Mouse (Mus musculus): ENCODE results near the gene Stx19. TPM values are rescaled to one million over a fixed set of nuclear protein-coding genes. Genes with fewer than 3 reads are reported as not detected.

Gene Stx19
- polyA plus RNA-seq, 1 experiment from 2014 or later, result 0.29 TPM

DNA sequence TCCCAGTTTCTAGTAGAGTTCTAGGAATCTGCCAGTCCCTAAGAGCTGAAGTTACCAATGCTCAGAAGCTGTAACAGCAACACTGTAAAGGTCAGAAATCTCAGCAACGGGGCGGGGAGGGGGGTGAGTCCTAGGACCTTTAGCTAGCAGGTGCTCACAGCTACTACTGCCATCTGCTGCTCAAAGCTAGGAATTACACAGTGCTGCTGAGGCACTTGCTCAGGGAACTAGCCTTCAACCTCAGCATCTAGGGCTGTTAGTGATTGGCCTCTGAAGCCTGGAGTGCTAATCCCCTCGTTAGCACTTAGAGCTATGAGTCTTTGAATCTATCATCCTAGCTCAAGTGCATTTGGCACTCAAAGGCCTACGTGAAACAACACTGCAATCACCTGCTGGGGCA, 18.0 kb downstream of the Stx19 start:
- ATAC-seq (replicated peaks; ENCODE audit: low FRiP score), result 0 out of 2 replicates have a peak, but pooled peaks have one; percentile 65
- Histone ChIP-seq H3K9me3 (ENCODE audit: control insufficient read depth, low read length) (no peaks in the 10 kb centered on the region), H3K27me3 (ENCODE audit: control insufficient read depth, insufficient read depth, low read length) (no peaks in the 10 kb centered on the region), H3K27ac (ENCODE audit: low read depth, low read length) (no peak overlapping the region), H3K4me2 (ENCODE audit: low read depth, low read length, severe bottlenecking) (no peak overlapping the region), H3K4me3 (ENCODE audit: low read depth, low read length) (no peak overlapping the region), H3K9ac (ENCODE audit: low read length) (no peak overlapping the region), H3K36me3 (ENCODE audit: control insufficient read depth, insufficient read depth, low read length) (no peaks in the 10 kb centered on the region), H3K4me1 (replicated peaks; ENCODE audit: control insufficient read depth, insufficient read depth, low read length) (no peaks in the 10 kb centered on the region)
- DNase-seq (ENCODE audit: low spot score), result peak; percentile 73
- WGBS, result 15% methylated on average over 4 of the region's 4 CpGs

GRCm38 (mm10) chr16:62834016-62834735, 19.7 kb downstream of the Stx19 start:
- Histone ChIP-seq H3K27me3 (ENCODE audit: control insufficient read depth, insufficient read depth, low read length) (no peaks in the 10 kb centered on the region), H3K4me2 (ENCODE audit: low read depth, low read length, severe bottlenecking) (no peak overlapping the region), H3K9me3 (ENCODE audit: control insufficient read depth, low read length) (no peaks in the 10 kb centered on the region), H3K27ac (ENCODE audit: low read depth, low read length) (no peak overlapping the region), H3K9ac (ENCODE audit: low read length) (no peak overlapping the region), H3K4me3 (ENCODE audit: low read depth, low read length) (no peak overlapping the region), H3K4me1 (replicated peaks; ENCODE audit: control insufficient read depth, insufficient read depth, low read length) (no peaks in the 10 kb centered on the region), H3K36me3 (ENCODE audit: control insufficient read depth, insufficient read depth, low read length) (no peaks in the 10 kb centered on the region)
- ATAC-seq (replicated peaks; ENCODE audit: low FRiP score), result no peak
- no peak for DNase-seq (ENCODE audit: low spot score)
- WGBS, result 63% methylated on average over 3 of the region's 3 CpGs

GRCm38 (mm10) chr16:62845341-62845740, 30.9 kb downstream of the Stx19 start:
- H3K4me2 ChIP-seq (ENCODE audit: low read depth, low read length, severe bottlenecking), result no peak overlapping the region

DNA sequence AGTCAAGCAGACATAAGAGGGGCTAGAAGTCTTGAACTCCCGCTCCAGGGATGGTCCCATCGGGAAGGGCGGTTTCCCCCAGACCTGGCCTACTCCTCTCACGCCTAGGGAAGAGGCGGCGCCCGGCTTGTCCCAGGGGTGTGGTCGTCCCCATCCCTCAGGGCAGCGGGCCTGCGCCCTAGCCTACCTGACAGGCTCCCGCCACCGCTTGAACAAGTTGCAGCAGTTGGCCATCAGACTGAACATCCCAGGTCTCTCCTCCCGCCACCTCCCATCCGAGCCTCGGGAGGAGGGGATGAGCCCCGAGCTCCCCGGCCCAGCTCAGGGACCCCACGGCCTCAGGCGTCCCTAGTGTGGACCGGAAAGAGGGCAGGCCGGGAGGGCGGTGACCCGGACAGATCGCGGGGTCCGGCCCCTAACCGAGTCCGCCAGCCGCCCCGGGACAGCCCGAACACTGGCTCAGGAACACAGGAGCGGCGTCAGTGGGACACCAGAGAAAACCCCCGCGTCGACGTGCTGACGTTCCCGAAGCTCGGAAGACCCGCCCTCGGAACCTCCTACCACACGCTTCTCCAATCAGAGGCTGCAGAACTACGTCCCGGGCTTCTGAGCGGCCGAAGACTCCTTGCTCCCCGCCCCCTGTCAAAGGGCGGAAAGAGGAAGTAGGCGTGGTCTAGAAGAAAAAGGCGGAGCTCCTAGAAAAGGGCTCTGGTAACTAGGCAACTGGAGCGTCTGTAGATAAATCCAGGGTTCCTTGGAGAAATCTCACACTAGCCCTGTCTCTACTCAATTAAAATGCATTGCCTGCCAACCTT, 32.2 kb downstream of the Stx19 start, which contains the start of gene Arl13b:
TSS of gene Arl13b (minus strand) at position 543 of the 815 bp plus-strand sequence.
- Histone ChIP-seq H3K27ac (ENCODE audit: low read depth, low read length) (0 out of 2 replicates have a peak within 1 kb of the TSS, but pooled peaks have one; percentile 46), H3K9me3 (ENCODE audit: control insufficient read depth, low read length) (no peaks in the 10 kb centered on the region), H3K4me2 (ENCODE audit: low read depth, low read length, severe bottlenecking) (peak within 1 kb of the TSS; percentile 69), H3K4me3 (ENCODE audit: low read depth, low read length) (peak within 1 kb of the TSS; percentile 79), H3K27me3 (ENCODE audit: control insufficient read depth, insufficient read depth, low read length) (no peaks in the 10 kb centered on the region), H3K4me1 (replicated peaks; ENCODE audit: control insufficient read depth, insufficient read depth, low read length) (no peaks in the 10 kb centered on the region), H3K9ac (ENCODE audit: low read length) (peak within 1 kb of the TSS; percentile 68), H3K36me3 (ENCODE audit: control insufficient read depth, insufficient read depth, low read length) (no peaks in the 10 kb centered on the region)
- ATAC-seq (replicated peaks; ENCODE audit: low FRiP score) (peak; percentile 100), DNase-seq (ENCODE audit: low spot score) (peak; percentile 94)
- under 1% methylated on average over 52 of the region's 52 CpGs for WGBS

More at GRCm38 (mm10) chr16:62845341-62845740, 30.9 kb downstream of the Stx19 start:
- DNase-seq (ENCODE audit: low spot score) (no peak), ATAC-seq (replicated peaks; ENCODE audit: low FRiP score) (no peak)
- Histone ChIP-seq H3K36me3 (ENCODE audit: control insufficient read depth, insufficient read depth, low read length) (no peaks in the 10 kb centered on the region), H3K27me3 (ENCODE audit: control insufficient read depth, insufficient read depth, low read length) (no peaks in the 10 kb centered on the region), H3K27ac (ENCODE audit: low read depth, low read length) (no peak overlapping the region), H3K9ac (ENCODE audit: low read length) (no peak overlapping the region), H3K4me1 (replicated peaks; ENCODE audit: control insufficient read depth, insufficient read depth, low read length) (no peaks in the 10 kb centered on the region), H3K9me3 (ENCODE audit: control insufficient read depth, low read length) (no peaks in the 10 kb centered on the region), H3K4me3 (ENCODE audit: low read depth, low read length) (no peak overlapping the region)
- WGBS, result 92% methylated on average over 6 of the region's 6 CpGs

GRCm38 (mm10) chr16:62852464-62853252, 38.2 kb downstream of the Stx19 start:
- WGBS, result 86% methylated on average over 3 of the region's 3 CpGs
- H3K36me3 ChIP-seq (ENCODE audit: control insufficient read depth, insufficient read depth, low read length), result no peaks in the 10 kb centered on the region
- no peak for DNase-seq (ENCODE audit: low spot score)

GRCm38 (mm10) chr16:62853611-62854126, 39.2 kb downstream of the Stx19 start:
- ATAC-seq (replicated peaks; ENCODE audit: low FRiP score) (peak; percentile 18; the same call in 1 of the 2 replicates), DNase-seq (ENCODE audit: low spot score) (no peak)
- Histone ChIP-seq H3K4me1 (replicated peaks; ENCODE audit: control insufficient read depth, insufficient read depth, low read length) (no peaks in the 10 kb centered on the region), H3K9ac (ENCODE audit: low read length) (peak overlapping the region; percentile 89), H3K4me3 (ENCODE audit: low read depth, low read length) (peak overlapping the region; percentile 48), H3K27me3 (ENCODE audit: control insufficient read depth, insufficient read depth, low read length) (no peaks in the 10 kb centered on the region), H3K27ac (ENCODE audit: low read depth, low read length) (0 out of 2 replicates have a peak overlapping the region, but pooled peaks have one; percentile 18), H3K4me2 (ENCODE audit: low read depth, low read length, severe bottlenecking) (peak overlapping the region; percentile 87), H3K9me3 (ENCODE audit: control insufficient read depth, low read length) (no peaks in the 10 kb centered on the region), H3K36me3 (ENCODE audit: control insufficient read depth, insufficient read depth, low read length) (no peaks in the 10 kb centered on the region)
- WGBS, result 21% methylated on average over 3 of the region's 3 CpGs

More at GRCm38 (mm10) chr16:62852464-62853252, 38.2 kb downstream of the Stx19 start:
- H3K9ac ChIP-seq (ENCODE audit: low read length), result no peak overlapping the region
- no peak overlapping the region for H3K27ac ChIP-seq (ENCODE audit: low read depth, low read length)
- H3K9me3 ChIP-seq (ENCODE audit: control insufficient read depth, low read length), result no peaks in the 10 kb centered on the region
- no peaks in the 10 kb centered on the region for H3K4me1 ChIP-seq (replicated peaks; ENCODE audit: control insufficient read depth, insufficient read depth, low read length)
- no peak overlapping the region for H3K4me2 ChIP-seq (ENCODE audit: low read depth, low read length, severe bottlenecking)
- no peak for ATAC-seq (replicated peaks; ENCODE audit: low FRiP score)
- no peaks in the 10 kb centered on the region for H3K27me3 ChIP-seq (ENCODE audit: control insufficient read depth, insufficient read depth, low read length)
- H3K4me3 ChIP-seq (ENCODE audit: low read depth, low read length), result no peak overlapping the region

DNA sequence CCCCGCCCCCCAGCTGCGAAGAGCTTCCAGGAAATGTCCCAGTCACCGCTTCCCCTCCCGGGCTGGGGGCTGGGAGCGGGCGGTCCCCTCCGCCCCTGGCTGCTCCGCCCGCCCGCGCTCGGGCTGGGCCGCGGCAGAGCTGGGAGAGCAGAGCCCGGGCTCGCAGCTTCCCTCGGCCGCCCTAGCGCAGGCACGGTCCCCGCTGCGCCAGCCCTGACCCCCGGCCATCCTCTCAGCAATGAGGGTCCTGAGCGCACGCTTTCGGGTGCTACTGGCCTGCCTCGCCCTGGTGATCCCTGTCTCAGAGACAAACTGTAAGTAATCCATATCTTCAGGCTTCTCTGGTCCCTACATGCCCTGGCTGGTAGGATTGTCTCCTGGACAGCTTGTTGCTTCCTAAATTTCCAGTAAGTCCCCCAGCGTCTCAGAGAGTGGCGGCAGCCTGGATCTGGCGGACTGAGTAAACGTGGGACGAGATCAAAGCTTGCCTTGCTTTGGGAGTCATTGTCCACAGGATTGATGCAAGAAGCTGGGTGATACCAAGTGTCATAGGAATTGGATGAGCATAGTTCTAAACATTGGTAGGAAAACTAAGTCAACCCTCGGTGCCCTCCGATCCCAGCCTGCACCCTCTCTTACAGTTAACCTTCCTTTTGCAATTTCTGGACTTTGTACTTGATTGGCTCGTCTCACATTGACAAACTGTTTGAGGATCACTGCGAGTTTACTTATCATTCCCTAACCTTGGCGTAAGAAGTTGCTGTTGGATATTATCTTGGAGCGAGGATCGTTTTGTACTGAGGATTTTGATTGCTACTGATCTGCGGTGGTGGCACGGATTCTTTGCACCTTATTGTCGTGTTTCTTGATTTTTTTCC, 40.0 kb downstream of the Stx19 start, which contains the start of gene Pros1:
TSS of gene Pros1 (plus strand) at position 117 of the 878 bp plus-strand sequence.
- peak within 1 kb of the TSS; percentile 89 for H3K9ac ChIP-seq (ENCODE audit: low read length)
- H3K27me3 ChIP-seq (ENCODE audit: control insufficient read depth, insufficient read depth, low read length), result no peaks in the 10 kb centered on the region
- H3K4me1 ChIP-seq (replicated peaks; ENCODE audit: control insufficient read depth, insufficient read depth, low read length), result no peaks in the 10 kb centered on the region
- 6% methylated on average over 38 of the region's 42 CpGs for WGBS
- H3K36me3 ChIP-seq (ENCODE audit: control insufficient read depth, insufficient read depth, low read length), result no peaks in the 10 kb centered on the region
- H3K27ac ChIP-seq (ENCODE audit: low read depth, low read length), result 0 out of 2 replicates have a peak within 1 kb of the TSS, but pooled peaks have one; percentile 18
- H3K4me2 ChIP-seq (ENCODE audit: low read depth, low read length, severe bottlenecking), result peak within 1 kb of the TSS; percentile 87
- H3K4me3 ChIP-seq (ENCODE audit: low read depth, low read length), result peak within 1 kb of the TSS; percentile 48
- ATAC-seq (replicated peaks; ENCODE audit: low FRiP score), result peak; percentile 92
- peak; percentile 80 for DNase-seq (ENCODE audit: low spot score)
- H3K9me3 ChIP-seq (ENCODE audit: control insufficient read depth, low read length), result no peaks in the 10 kb centered on the region

Measured in forebrain, embryonic 11.5 days (tissue).